Mouse (Mus musculus) embryonic facial prominence, embryonic 10.5 days (tissue): ENCODE results near the gene Gpr152. TPM values are rescaled to one million over a fixed set of nuclear protein-coding genes. Genes with fewer than 3 reads are reported as not detected.

ENCODE experiments used
- DNase-seq: peaks from one replicate; pipeline ENCODE4 v3.0.0-alpha.2; 2017; ENCODE audit warnings: low spot score
- H3K27ac ChIP-seq: fragments of 300-500 bp; sonication (generic); replicated peaks from 2 replicates; pipeline ENCODE4 v1.5.1; 2016; ENCODE audit warnings: mild to moderate bottlenecking
- H3K27me3 ChIP-seq: fragments of 300-500 bp; sonication (generic); replicated peaks from 2 replicates; pipeline ENCODE4 v1.6.1; 2016; ENCODE audit warnings: low read depth, mild to moderate bottlenecking; ENCODE audit not compliant: poor library complexity, severe bottlenecking
- H3K36me3 ChIP-seq: fragments of 300-500 bp; sonication (generic); replicated peaks from 2 replicates; pipeline ENCODE4 v1.6.1; 2016; ENCODE audit warnings: mild to moderate bottlenecking, moderate library complexity
- H3K4me1 ChIP-seq: fragments of 300-500 bp; sonication (generic); 2 replicates; pipeline ENCODE4 v1.6.1; 2016
- H3K4me3 ChIP-seq: fragments of 300-500 bp; sonication (generic); 2 replicates; pipeline ENCODE4 v1.5.1; 2016; ENCODE audit warnings: mild to moderate bottlenecking, moderate library complexity
- H3K9me3 ChIP-seq: fragments of 300-500 bp; sonication (generic); 2 replicates; pipeline ENCODE4 v1.6.1; 2016; ENCODE audit warnings: mild to moderate bottlenecking
- WGBS: fragments of 180-500 bp; shearing (Covaris S2); methylation state at CpG from one replicate; pipeline ENCODE4 v1.1.7; 2016; 5-methylcytosine and 5-hydroxymethylcytosine counted together
- polyA plus RNA-seq: library from polyadenylated mRNA; unstranded; fragments of >200 nt; fragmentation: Nextera tagmentation; extraction: Ambion mirVana; gene quantifications from 2 replicates; pipeline ENCODE4 v1.2.1, GENCODE M21; 2016

The Gpr152 gene
- polyA plus RNA-seq, 1 experiment from 2014 or later, result not detected

- H3K27ac ChIP-seq, result no peak overlapping the region
- H3K36me3 ChIP-seq, result peaks cover 8% of the 10 kb centered on the region
- DNase-seq, result no peak
- WGBS, result 89% methylated on average over 5 of the region's 5 CpGs
- H3K27me3 ChIP-seq, result 0 out of 2 replicates have a peak, but pooled peaks cover 3% of the 10 kb centered on the region
- H3K4me1 ChIP-seq, result peaks cover 8% of the 10 kb centered on the region
- H3K4me3 ChIP-seq, result no peak overlapping the region
- H3K9me3 ChIP-seq, result no peaks in the 10 kb centered on the region
Measured at GRCm38 (mm10) chr19:4137913-4138312, 1.7 kb upstream of the Gpr152 start.

- H3K4me1 ChIP-seq, result peaks cover 8% of the 10 kb centered on the region
- no peaks in the 10 kb centered on the region for H3K36me3 ChIP-seq
- 0 out of 2 replicates have a peak, but pooled peaks cover 3% of the 10 kb centered on the region for H3K27me3 ChIP-seq
- H3K9me3 ChIP-seq, result no peaks in the 10 kb centered on the region
- no peak overlapping the region for H3K4me3 ChIP-seq
- no peak for DNase-seq
- 81% methylated on average over 6 of the region's 6 CpGs for WGBS
- no peak overlapping the region for H3K27ac ChIP-seq
Measured at GRCm38 (mm10) chr19:4140147-4140546, 560 bp downstream of the Gpr152 start.

- Histone ChIP-seq H3K27ac (no peak overlapping the region), H3K4me1 (peaks cover 9% of the 10 kb centered on the region)
- WGBS, result 90% methylated on average over 18 of the region's 18 CpGs
Measured at GRCm38 (mm10) chr19:4142416-4143173, 3.0 kb downstream of the Gpr152 start.

GRCm38 (mm10) chr19:4143759-4144268 lies 4.2 kb downstream of the Gpr152 start, which contains the start of gene Cabp4:
Gene Cabp4 (minus strand): TSS chr19:4144033.
- Histone ChIP-seq H3K4me1 (peaks cover 19% of the 10 kb centered on the region), H3K4me3 (no peak within 1 kb of the TSS), H3K27me3 (no peaks in the 10 kb centered on the region), H3K27ac (no peak within 1 kb of the TSS), H3K36me3 (no peaks in the 10 kb centered on the region), H3K9me3 (peaks cover 3% of the 10 kb centered on the region; the same call in 1 of the 2 replicates)
- WGBS, result 82% methylated on average over 7 of the region's 7 CpGs
- no peak for DNase-seq

More at GRCm38 (mm10) chr19:4142416-4143173, 3.0 kb downstream of the Gpr152 start:
- no peak for DNase-seq
- Histone ChIP-seq H3K27me3 (no peaks in the 10 kb centered on the region), H3K4me3 (no peak overlapping the region), H3K36me3 (no peaks in the 10 kb centered on the region), H3K9me3 (peaks cover 3% of the 10 kb centered on the region; the same call in 1 of the 2 replicates)

GRCm38 (mm10) chr19:4144550-4145498 lies 5.2 kb downstream of the Gpr152 start:
- Histone ChIP-seq H3K36me3 (peaks cover under 1% of the 10 kb centered on the region), H3K27me3 (no peaks in the 10 kb centered on the region), H3K4me1 (peaks cover 23% of the 10 kb centered on the region), H3K27ac (no peak overlapping the region), H3K4me3 (no peak overlapping the region), H3K9me3 (peaks cover 3% of the 10 kb centered on the region; the same call in 1 of the 2 replicates)
- no peak for DNase-seq
- WGBS, result 78% methylated on average over 16 of the region's 16 CpGs

GRCm38 (mm10) chr19:4145936-4146335 lies 6.3 kb downstream of the Gpr152 start:
- WGBS, result 86% methylated on average over 5 of the region's 5 CpGs
- Histone ChIP-seq H3K4me1 (peaks cover 24% of the 10 kb centered on the region), H3K27me3 (no peaks in the 10 kb centered on the region), H3K36me3 (peaks cover 12% of the 10 kb centered on the region), H3K9me3 (peaks cover 3% of the 10 kb centered on the region; the same call in 1 of the 2 replicates), H3K4me3 (no peak overlapping the region), H3K27ac (no peak overlapping the region)
- no peak for DNase-seq

GRCm38 (mm10) chr19:4146366-4147021 lies 6.9 kb downstream of the Gpr152 start:
- H3K27ac ChIP-seq, result no peak overlapping the region
- H3K36me3 ChIP-seq, result peaks cover 18% of the 10 kb centered on the region
- H3K4me3 ChIP-seq, result no peak overlapping the region
- H3K27me3 ChIP-seq, result no peaks in the 10 kb centered on the region
- DNase-seq, result no peak
- WGBS, result 63% methylated on average over 12 of the region's 12 CpGs
- peaks cover 3% of the 10 kb centered on the region; the same call in 1 of the 2 replicates for H3K9me3 ChIP-seq
- peaks cover 29% of the 10 kb centered on the region for H3K4me1 ChIP-seq

GRCm38 (mm10) chr19:4147022-4147405 lies 7.4 kb downstream of the Gpr152 start:
- Histone ChIP-seq H3K27me3 (no peaks in the 10 kb centered on the region), H3K4me1 (peaks cover 29% of the 10 kb centered on the region), H3K9me3 (peaks cover 3% of the 10 kb centered on the region; the same call in 1 of the 2 replicates), H3K36me3 (peaks cover 23% of the 10 kb centered on the region), H3K4me3 (no peak overlapping the region), H3K27ac (no peak overlapping the region)
- 46% methylated on average over 3 of the region's 3 CpGs for WGBS
- no peak for DNase-seq

- H3K36me3 ChIP-seq, result peaks cover 32% of the 10 kb centered on the region
- whole genome bisulfite sequencing, result 34% methylated on average over 9 of the region's 9 CpGs
- DNase-seq, result no peak
- no peaks in the 10 kb centered on the region for H3K27me3 ChIP-seq
- H3K9me3 ChIP-seq, result peaks cover 3% of the 10 kb centered on the region; the same call in 1 of the 2 replicates
- peak overlapping the region; percentile 88 for H3K27ac ChIP-seq
- peak overlapping the region; percentile 88 for H3K4me3 ChIP-seq
- peaks cover 29% of the 10 kb centered on the region for H3K4me1 ChIP-seq
Measured at GRCm38 (mm10) chr19:4147782-4148490, 8.3 kb downstream of the Gpr152 start.

GRCm38 (mm10) chr19:4148491-4148806 lies 8.9 kb downstream of the Gpr152 start, which contains the start of gene Coro1b:
Gene Coro1b (plus strand): TSS chr19:4148619.
- peaks cover 37% of the 10 kb centered on the region for H3K36me3 ChIP-seq

GRCm38 (mm10) chr19:4148819-4149218 lies 9.2 kb downstream of the Gpr152 start:
- peak overlapping the region; percentile 88 for H3K27ac ChIP-seq
- H3K27me3 ChIP-seq, result no peaks in the 10 kb centered on the region
- H3K36me3 ChIP-seq, result peaks cover 41% of the 10 kb centered on the region
- H3K9me3 ChIP-seq, result peaks cover 3% of the 10 kb centered on the region; the same call in 1 of the 2 replicates
- peaks cover 32% of the 10 kb centered on the region for H3K4me1 ChIP-seq
- 5% methylated on average over 8 of the region's 8 CpGs for WGBS
- peak overlapping the region; percentile 88 for H3K4me3 ChIP-seq
- no peak for DNase-seq

More at GRCm38 (mm10) chr19:4148491-4148806, 8.9 kb downstream of the Gpr152 start, which contains the start of gene Coro1b:
- peak; percentile 98 for DNase-seq
- Histone ChIP-seq H3K4me1 (peaks cover 29% of the 10 kb centered on the region), H3K27me3 (no peaks in the 10 kb centered on the region), H3K9me3 (peaks cover 3% of the 10 kb centered on the region; the same call in 1 of the 2 replicates), H3K4me3 (peak within 1 kb of the TSS; percentile 88), H3K27ac (peak within 1 kb of the TSS; percentile 88)
- under 1% methylated on average over 33 of the region's 33 CpGs for WGBS
